Mouse (Mus musculus) MN1 (cell line): ENCODE measurements around the gene Dok5.

Source experiments
- DNase-seq: peaks from one replicate; pipeline ENCODE4 v3.0.0-alpha.2; 2016; ENCODE audit warnings: low spot score

The Dok5 gene

DNA sequence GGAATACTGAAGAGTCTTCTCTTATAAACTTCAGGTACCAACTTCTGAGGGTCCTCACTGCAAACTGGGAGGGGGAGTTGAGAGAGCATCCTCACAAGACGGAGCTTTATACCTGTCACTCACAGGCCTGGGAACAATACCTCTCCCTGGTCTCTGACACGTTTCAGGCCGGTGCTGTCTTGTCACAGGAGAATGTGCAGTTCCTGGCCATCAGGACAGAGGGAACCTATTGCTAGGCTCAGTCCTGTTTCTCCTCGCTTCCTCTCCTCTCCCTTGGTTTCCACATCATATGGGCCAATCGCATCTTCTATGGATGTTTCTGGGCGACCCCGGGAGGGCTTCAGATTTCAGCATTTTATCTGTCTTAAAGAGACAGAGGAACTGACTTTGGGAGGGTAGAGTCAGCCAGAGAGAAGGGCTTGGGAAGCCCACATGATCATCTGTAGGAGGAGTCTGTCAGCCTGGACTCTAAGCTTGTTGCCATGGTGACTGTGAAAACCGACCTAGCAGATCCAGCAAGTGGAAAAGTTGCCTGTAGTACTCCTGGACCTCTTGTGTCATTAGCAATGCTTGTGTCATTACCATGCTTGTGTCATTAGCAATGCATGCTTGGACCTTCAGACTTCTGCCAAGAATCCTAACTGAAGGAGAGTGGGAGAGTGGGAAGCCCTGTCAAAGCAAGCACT lies 59.9 kb downstream of the Dok5 start:
- DNase-seq = no peak

DNA sequence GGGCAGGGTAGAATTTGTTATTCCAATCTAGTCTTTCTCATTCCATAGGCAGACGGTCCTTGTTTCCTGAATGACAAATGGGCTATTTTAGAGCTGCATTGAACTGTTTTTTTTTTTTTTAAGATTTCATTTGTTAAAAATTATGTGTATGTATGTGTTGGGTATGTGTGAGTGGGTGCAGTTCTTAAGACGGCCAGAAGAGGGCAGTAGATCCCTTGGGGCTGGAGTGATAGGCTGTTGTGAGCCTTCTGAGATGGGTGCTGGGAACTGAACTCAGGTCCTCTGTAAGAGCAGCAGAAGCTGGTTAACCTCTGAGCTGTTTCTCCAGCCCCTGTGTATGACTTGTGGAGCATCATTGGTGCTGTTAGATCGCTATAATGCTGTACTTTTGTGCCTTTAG lies 63.6 kb downstream of the Dok5 start:
- DNase-seq = no peak

DNA sequence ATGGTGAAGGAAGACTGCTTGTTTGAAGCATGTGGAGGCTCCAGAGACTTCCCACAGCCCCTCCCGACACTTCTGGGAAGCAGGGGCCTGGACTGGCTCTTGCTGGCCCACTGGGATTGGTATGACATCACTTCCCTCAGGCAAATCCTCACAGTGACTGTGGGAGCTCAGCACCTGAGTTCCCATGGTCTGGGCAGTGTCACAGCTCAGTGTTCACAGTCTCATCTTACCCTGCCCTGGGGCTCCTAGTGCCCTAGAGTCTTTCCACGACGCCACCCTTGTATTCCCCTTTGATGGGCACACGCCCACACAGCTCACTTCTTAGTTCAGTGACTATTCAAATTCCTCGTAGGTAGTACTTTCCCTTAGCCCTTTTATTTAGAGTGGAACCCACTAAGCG lies 71.4 kb downstream of the Dok5 start:
- DNase-seq = no peak

DNA sequence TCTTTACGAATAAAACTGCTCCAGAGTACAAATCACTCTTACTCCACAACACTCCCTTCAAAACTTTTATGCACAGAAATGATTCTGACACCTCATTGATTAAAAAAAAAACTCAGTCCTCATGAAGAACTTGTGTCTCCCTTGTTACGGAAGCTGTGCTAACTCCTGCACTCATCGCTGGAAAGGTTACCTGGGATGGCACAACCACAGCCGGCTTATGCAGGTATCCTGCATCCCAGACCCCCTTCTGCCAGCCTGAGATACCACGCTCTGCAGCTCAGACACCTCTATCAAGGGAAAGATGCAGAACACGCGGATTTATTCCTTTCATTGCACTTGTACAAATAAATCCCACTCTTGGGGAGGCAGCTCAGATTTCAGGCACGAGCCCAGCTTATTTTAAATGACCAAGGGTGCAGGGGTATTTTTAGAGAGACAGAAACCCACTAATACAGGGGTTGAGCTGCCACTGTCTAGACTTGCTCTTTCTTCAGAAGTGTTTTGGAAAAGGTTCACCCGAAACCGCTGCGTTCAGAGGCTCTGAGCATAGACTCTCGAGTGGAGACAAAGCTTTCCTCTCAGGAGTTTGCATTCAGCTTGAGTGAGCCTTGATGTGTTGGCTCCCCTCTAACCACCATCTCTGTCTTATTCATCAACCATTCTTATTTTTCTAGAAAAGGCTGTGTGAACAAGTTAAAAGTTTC lies 76.1 kb downstream of the Dok5 start:
- no peak for DNase-seq

DNA sequence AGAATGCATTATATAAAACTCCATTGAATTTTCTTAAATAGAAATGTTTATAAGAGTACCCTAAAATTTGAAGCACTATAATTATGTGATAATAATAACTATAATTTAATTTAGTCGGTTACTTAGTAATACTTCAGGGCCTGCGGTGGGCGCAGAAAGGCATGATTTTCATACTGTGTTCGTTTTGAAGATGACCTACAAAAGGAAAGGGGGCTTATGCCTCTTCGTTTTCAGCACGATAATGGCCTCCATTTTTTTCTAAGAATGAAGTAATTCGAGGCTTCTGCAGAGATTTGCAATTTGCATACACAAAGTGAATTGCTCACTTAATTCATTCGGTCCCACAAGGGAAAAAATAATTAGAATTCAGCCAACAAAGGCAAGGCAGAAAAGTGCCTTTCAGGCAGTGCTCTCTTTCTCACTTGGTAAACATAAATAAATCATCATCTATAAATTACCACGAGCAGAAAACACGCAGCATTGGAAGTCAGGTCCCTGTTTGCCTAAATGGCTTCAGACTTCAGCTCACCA lies 76.7 kb downstream of the Dok5 start:
- no peak for DNase-seq

DNA sequence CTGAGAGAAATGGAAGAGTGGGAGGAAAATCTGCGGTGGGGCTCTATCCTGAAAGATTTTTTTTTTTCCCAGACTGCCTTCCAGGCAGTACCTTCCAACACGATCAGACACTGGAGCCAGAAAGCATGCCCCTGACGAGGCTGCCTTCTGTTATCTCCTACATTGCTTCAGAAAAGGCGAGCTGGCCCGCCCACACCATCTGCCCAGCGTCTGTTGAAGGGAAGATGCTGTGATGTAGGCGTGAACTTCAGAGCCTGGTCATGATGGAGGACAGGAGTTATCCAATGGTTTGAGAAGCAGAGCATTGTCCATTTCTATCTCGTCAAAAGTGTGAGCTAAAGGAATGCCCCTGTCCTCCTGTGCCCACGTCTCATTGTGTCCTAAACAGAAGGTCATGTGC lies 79.7 kb downstream of the Dok5 start:
- DNase-seq = no peak

DNA sequence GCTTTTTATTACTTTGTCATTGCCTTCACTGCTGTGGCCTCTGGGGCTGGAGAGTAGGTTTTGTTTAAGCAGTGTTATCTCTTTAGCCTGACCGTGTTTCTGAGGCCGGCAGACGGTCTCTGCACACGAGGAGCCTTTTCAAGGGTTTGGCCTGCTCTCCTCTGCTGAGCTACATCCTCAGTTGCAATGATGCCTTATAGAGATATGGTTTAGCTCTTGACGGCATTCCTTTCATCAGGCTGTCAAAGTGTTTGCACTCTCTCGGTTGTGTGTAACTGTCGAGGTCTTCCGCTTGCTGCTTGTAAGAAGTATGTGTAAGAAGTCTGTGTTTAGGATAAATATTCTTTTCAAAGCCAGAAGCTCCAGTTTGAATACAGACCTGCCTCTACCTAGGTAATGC lies 84.7 kb downstream of the Dok5 start:
- DNase-seq = no peak

DNA sequence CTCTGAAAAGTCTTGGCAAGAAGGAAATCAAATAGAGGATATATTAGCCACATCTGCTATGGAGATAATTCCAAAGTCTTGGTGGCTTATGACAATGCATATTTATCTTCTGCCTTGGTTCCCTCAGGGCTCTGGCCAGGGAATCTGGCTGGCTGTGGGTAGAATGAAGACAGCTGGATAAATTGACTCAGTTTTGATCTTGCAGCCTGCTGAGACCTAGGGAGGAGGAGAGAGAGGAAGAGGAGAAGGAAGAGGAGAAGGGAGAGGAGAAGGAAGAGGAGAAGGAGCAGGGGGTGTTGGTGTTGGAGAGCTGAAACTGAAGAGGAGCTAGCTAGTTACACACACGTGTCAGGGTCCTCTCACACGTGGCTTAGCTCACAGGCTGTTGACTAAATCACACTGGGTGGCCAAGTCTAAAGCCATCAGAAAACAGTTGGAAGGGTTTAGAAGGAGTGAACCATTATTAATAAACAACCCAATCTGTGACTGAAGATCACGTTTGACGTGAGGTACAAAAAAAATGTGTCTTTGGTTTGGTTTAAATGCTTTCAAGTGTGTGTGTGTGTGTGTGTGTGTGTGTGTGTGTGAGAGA lies 85.6 kb downstream of the Dok5 start:
- no peak for DNase-seq

DNA sequence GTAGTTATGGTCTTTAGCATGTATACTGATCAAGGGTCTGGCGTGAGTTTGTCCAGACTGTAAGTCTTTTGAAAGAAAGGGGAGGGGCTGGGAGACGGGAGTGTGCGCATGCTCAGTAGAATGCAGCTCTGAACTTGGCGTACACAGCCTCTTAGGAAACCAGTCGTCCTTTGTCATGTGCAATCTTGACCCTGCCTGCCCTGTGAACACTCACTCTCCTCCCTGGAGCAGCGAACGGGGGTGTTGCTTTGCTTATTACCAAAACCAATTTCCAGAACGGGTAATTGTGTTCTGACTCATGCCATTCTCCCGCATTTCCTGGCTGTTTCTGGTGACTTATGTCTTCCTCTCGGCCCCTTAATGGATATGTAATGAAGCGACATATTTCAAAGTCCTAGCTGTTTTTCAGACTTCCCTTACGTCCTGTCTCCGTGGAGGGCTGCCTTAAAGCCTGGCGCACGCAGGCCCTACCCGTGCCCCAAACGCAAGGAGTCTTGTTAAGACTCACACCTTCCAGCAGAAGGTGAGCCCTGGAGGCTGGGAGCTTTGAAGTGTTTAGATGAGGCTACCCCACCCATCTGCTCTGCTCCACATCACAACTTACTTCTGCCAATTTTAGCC lies 95.3 kb downstream of the Dok5 start:
- DNase-seq = no peak

DNA sequence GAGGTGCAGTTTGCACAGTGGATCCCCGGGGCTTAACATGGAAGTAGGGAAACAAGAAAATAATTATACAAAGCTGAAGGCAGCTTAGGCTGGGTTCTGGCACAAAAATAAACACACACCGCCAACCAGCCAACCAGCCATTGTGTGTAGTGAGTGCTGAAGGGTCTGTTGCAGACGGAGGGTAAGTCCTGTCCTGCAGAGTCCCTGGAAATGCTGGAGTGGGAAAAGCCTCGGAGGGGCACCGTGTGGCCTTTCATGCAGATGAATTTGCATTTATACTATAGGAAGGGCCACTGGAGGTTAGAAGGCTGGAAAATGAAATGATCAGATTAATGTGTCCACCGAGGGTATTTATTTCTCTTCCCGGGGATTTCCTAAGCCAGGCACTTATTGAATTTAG lies 97.2 kb downstream of the Dok5 start:
- no peak for DNase-seq

DNA sequence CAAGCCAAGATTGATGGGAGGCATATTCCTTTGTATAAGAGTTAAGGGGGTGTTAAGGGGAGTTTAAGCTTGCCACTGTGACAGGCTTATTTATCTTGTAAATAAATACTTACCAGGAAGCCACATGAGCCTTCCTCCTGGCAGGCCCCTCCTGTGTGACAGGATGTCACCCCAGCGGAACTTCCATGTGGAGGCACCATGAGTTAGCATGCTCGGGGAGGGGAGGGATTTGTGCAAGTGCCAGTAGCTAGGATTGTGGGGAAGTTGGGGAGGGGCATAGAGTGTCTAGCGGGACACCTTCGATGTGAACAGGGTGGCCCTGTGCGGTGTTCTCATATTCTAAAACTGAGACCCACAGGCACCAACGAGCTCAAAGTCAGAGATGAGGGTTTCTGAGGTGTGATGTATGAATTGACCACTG lies 97.6 kb downstream of the Dok5 start:
- DNase-seq = no peak

DNA sequence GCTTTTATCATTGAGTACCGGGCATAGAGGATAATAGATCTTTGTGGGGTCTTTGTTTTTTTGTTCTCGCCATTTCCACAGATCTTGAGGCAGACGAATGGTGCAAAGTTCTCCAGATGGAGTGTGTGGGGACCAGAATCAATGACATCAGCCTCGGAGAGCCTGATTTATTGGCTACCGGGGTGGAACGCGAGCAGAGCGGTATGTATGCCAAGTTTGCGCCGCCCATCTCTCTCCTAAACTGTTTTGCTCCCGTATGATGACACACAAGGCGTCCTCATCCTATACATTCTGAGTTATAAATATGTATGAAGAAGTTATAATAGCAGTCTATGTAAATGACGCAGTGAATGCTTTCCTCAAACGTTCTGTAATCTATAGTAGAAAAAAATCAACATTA lies 98.4 kb downstream of the Dok5 start:
- DNase-seq = no peak

DNA sequence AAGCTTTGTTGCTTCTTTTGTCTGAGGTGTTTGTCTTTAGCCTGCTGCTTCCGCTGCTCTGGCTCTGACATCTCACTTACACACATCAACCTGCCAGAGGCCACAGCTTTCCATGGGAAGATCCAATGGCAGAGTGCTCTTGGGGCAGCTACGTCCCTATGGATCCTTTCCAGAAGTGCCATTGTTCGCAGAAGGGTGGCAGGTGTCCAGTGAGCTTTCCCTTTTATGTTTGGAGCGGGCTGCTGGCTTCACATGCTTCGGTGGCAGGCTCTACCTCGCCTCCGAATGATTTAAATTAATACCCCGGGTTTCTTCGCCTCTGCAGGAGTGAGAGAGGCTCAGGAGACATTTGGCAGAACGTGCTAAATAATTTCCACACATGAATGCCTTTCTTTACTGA lies 105.3 kb downstream of the Dok5 start:
- DNase-seq = no peak

DNA sequence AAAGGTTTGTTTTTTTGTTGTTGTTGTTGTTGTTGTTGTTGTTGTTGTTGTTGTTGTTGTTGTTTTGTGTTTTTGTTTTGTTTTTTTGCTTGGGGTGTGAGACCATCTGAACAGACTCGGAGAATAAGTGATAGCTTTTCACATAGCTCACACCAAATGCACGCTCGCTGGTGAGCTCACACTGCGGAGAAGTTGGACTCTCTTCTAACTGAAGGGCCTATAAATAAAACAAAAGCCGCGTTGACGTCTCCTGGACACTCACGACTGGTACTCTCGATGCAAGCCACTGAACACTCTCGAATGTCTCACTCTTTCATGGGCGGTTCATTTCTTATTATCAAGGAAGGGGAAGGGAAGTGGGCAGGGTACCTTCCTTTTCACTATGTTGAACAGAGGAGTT lies 105.8 kb downstream of the Dok5 start:
- DNase-seq = no peak

DNA sequence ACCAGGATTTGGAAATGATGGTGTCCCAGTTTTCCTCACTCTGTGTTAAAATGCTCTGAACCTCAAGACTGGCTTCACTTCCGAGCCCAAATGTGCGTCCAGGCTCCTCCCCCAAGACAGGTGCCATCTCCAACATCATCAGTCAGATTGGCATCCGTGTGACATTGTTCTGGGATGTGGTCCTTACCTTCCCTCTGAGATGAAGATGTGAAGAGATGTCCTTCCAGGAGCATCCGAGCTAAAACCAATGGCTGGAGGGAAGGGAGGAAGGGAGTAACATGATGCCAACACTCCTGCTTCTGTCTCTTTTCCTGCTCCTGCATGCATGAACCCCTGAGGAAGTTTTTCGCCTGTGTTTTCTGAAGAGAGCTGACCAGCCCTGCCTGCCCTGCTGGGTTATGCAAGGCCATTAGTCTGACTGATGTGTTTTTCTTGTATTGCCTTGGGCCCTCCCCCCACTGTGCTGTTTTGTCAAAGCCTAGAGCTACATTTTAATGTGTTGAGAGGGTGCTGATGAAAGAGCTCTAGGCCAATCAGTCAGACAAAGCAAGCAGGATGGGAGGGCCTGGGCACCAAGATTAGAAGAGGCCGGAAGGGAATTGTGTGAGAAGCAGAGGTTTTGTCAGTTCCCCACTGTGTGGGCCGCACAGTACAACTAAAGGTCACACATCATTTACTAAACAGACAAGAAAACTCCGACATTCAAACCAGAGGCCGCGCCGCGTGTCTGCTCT lies 106.4 kb downstream of the Dok5 start:
- no peak for DNase-seq

DNA sequence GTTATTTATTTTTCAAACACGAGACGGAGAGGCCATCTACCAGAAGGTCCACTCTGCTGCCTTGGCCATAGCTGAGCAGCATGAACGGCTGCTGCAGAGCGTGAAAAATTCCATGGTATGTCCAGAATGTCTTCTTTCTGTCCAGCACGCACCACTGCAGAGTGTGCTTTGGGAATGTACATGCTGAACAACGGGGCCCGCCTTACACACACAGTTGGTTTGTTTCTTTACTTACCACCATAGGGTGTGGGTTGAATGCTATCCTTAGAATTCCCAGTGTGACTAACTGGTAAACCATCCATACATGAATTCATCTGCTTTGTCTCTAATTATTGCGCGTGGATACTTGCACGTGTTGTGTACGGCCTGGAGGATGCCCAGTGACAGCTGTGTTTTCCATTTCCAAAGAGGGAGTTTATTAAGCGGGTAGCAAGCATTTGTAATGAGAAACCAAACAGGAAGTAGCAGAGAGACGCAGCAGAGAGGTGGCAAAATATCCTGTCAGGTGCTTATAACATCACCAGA lies 109.9 kb downstream of the Dok5 start:
- no peak for DNase-seq

DNA sequence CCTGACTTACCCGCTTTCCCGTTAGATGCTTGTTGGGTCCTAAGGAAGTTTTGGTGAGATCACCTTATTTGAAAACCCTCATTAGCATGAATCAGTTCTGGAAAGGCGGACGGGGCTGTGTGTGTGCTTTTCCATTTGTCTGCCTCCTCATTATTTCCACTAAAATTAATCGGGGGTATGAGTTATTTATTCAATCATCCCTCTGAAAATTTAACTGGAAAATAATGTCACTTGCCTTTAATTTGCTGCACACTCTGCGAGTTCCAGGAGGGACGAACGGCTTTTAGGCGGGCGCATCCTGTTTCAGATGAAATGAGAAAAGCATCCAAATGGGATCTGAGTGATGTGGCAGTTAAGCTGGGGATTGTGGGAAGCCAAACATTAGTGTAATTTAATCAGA lies 113.9 kb downstream of the Dok5 start:
- no peak for DNase-seq

DNA sequence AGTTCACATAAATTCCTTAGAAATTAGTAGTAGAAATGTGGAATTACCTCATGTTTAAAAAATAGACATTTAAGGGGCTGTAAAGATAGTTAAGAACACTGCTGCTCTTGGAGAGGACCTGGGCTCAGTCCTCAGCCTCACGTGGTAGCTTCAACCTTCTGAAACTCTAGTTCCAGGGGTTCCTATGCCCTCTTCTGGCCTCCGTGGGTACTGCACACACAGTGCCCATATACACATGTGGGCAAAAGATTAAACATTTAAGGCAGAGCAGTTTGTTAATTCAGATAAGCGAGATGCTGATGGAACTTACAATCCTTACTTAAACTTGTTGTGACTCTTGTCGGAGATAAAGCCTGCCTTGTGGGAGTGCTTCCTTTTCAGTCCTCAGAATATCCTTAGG lies 118.5 kb downstream of the Dok5 start:
- no peak for DNase-seq

DNA sequence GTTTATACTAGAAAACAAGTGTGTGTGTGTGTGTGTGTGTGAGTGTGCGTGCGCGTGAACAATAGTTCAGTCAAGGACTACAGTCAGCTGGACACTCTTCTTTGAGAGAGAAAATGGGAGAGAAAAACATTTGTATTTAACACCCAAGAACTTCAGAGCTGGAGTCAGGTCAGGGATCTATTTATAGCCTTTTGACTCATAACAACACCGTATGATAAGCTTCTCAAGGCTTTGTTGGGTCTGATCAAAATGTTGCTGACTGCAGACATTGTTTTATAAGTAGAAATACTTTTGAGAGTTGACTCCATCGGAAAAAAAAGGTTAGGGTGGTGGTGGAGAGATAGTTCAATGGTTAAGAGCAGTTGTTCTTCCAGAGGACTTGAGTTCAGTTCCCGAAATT lies 120.7 kb downstream of the Dok5 start:
- no peak for DNase-seq

DNA sequence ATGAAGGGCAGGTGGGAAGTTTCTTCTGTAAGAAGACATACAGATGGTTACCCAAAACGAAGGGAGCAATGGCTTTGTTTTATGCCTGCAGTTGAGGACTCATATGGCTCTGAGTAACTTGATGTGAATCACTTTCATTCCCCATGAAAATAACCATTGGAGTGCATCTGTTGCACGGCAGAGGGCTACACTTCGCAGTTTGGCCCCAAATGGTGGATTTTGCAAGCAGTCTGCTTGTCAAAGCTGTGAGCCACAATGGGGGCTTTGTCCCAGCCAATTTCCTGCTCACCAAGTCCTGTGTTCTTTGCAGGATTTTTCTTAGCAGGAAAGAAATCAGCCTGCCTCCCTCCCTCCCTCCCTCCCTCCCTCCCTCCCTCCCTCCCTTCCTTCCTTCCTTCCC lies 123.6 kb downstream of the Dok5 start:
- DNase-seq = no peak

DNA sequence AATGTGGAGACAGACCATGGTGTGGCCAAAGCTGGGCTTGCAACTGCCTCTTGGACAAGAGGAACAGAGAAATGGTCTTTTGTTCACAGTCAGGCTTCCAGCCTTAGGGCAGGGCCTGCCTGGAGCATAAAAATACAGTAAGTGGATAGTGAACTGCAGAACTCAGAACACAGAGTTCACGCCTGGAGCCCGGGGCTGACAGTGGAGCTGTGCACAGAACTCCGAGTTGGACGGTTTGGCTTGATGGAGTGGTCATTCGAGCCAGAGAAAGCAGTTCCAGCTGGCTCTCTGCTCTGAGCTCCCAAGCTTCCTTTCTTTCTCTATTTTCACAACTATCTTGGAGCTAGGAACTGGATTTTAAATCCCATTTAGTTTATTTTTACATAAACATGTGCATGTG lies 124.5 kb downstream of the Dok5 start:
- no peak for DNase-seq

DNA sequence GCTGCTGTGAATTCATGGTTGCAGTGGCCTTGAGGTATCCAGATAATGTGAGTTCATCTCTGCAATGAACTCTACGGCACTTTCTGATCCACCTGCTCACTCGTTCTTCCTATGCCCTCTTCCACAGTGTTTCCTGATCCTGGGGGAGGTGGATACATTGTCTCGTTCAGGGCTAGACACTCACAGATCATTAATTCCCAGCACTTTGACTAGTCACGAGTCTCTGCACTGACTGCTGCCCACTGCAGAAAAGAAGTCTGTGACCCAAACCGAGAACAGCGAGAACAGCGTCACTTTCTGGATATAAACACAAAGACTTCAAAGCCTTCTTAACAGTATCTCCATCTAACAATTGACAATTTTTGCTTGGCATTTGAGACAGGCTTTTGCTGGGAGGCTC lies 125.9 kb downstream of the Dok5 start:
- DNase-seq = no peak
